Mouse (Mus musculus) stomach, embryonic 16.5 days (tissue): Measurements from ENCODE around the gene Shld1. TPM values are rescaled to one million over a fixed set of nuclear protein-coding genes. Genes with fewer than 3 reads are reported as not detected.

Source experiments
- ATAC-seq: fragments of 200-750 bp; cut with Nextera tagmentation; 2 replicates; pipeline ENCODE4 v1.8.0; 2017; ENCODE audit warnings: moderate number of reproducible peaks, moderate TSS enrichment; ENCODE audit not compliant: insufficient read depth, low FRiP score
- H3K27ac ChIP-seq: fragments of 300-500 bp; sonication (generic); 2 replicates; pipeline ENCODE4 v1.5.1; 2014; ENCODE audit warnings: low read length
- H3K27me3 ChIP-seq: fragments of 300-500 bp; sonication (generic); 2 replicates; pipeline ENCODE4 v1.6.1; 2014; ENCODE audit warnings: low read length, control low read depth, mixed read lengths; ENCODE audit not compliant: control insufficient read depth, insufficient read depth
- H3K36me3 ChIP-seq: fragments of 300-500 bp; sonication (generic); 2 replicates; pipeline ENCODE4 v1.6.1; 2014; ENCODE audit warnings: low read length; ENCODE audit not compliant: control insufficient read depth, insufficient read depth
- H3K4me1 ChIP-seq: fragments of 300-500 bp; sonication (generic); 2 replicates; pipeline ENCODE4 v1.6.1; 2014; ENCODE audit warnings: low read length, control low read depth, mixed read lengths; ENCODE audit not compliant: control insufficient read depth, insufficient read depth
- H3K4me2 ChIP-seq: fragments of 300-500 bp; sonication (generic); 2 replicates; pipeline ENCODE4 v1.6.1; 2014; ENCODE audit warnings: low read depth, low read length, mixed read lengths
- H3K4me3 ChIP-seq: fragments of 300-500 bp; sonication (generic); replicated peaks from 2 replicates; pipeline ENCODE4 v1.5.1; 2014; ENCODE audit warnings: mild to moderate bottlenecking, low read length
- H3K9ac ChIP-seq: fragments of 300-500 bp; sonication (generic); 2 replicates; pipeline ENCODE4 v1.6.1; 2014; ENCODE audit warnings: low read length
- H3K9me3 ChIP-seq: fragments of 300-500 bp; sonication (generic); replicated peaks from 2 replicates; pipeline ENCODE4 v1.6.1; 2016; ENCODE audit warnings: low read length, control low read depth; ENCODE audit not compliant: control insufficient read depth
- WGBS: fragments of 180-500 bp; shearing (Covaris S2); extraction: QIAGEN DNeasy Blood & Tissue Kit; methylation state at CpG from one replicate; pipeline ENCODE4 v1.1.7; 2014; 5-methylcytosine and 5-hydroxymethylcytosine counted together
- polyA plus RNA-seq: library from polyadenylated mRNA; unstranded; fragments of >200 nt; fragmentation: Nextera tagmentation; extraction: Ambion mirVana; gene quantifications from 2 replicates; pipeline ENCODE4 v1.2.1, GENCODE M21; 2015

Shld1 gene
- polyA plus RNA-seq, result 12.3 and 13.0 TPM in 2 replicates

DNA sequence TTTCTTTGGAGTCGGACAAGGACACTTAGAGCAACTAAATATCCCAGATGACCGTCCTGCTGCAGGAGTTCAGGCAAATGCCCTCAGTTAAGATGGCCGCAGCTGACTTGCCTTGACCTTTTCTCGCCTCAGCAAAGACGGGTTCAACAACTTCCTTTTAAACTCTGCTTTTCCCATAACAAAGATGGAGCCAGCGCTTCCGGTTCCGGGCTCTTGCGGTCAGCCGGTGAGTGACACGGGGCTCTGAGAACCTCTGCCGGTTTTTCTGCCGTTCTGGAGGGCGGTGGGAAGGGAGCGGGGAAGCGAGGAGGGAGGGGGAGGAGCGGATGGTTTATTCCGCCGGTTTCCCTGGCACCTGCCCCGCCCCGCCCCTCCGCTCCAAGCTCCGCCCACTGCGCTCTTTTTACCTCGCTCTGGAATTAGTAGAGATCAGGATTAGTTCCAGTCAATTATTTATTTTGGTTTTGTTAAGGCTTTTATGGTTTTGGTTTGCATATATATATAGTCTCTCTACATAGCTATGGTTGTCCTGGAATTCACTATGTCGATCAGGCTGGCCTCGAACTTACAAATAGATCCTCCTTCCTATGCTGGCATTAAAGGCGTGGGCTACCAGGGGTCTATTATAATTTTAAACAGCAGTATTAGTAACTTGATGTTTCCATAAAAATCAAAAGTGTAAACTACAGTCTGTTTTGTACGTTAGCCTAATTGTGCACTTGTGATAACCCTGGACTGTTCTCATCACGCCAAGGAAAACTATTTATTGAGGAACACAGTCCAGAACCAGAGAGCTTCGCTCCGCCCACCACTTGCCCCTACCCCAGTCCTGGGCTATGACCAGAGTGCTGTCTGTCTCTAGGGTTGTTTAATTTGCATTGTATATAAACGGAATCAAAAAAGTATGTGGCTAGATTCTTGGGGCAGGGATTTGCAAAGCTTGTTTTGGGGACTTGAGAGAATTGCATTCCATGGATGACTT, at the start of gene Shld1:
Gene Shld1 (plus strand): TSS at position 176 of the 982 bp plus-strand sequence.
- peak; percentile 91 for ATAC-seq
- Histone ChIP-seq H3K4me2 (peak within 1 kb of the TSS; percentile 55), H3K4me1 (peaks cover 4% of the 10 kb centered on the region), H3K9me3 (no peaks in the 10 kb centered on the region), H3K9ac (peak within 1 kb of the TSS; percentile 72), H3K27ac (peak within 1 kb of the TSS; percentile 72), H3K36me3 (no peaks in the 10 kb centered on the region), H3K27me3 (no peaks in the 10 kb centered on the region), H3K4me3 (peak within 1 kb of the TSS; percentile 63)
- WGBS, result 9% methylated on average over 33 of the region's 33 CpGs

GRCm38 (mm10) chr2:132638306-132638705, 48.4 kb upstream of the Shld1 start:
- Histone ChIP-seq H3K4me3 (no peak overlapping the region), H3K27ac (no peak overlapping the region), H3K9ac (no peak overlapping the region), H3K4me1 (no peaks in the 10 kb centered on the region), H3K36me3 (no peaks in the 10 kb centered on the region), H3K4me2 (no peak overlapping the region), H3K27me3 (no peaks in the 10 kb centered on the region), H3K9me3 (no peaks in the 10 kb centered on the region)
- WGBS, result 91% methylated on average over 6 of the region's 6 CpGs
- ATAC-seq, result no peak

DNA sequence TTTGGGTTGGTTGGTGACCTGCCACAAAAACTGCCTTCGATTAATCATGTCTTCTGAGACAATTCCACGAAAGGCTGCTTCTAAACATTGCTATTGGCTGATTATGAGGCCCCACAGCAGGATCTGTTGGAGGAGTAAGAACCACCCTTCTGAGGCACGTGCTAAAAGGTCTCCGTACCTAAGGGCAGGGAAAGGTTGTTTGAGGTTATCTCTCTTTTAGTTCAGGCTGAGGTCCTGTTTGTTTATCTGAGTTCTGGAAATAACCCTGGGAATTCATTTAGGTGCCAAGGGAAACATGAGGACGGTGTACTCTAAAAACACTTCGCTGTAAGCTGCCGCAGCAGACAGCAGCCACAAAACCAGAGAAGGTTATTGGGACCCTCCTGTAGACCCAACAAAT, 47.4 kb upstream of the Shld1 start:
- Histone ChIP-seq H3K9me3 (no peaks in the 10 kb centered on the region), H3K4me1 (no peaks in the 10 kb centered on the region), H3K9ac (no peak overlapping the region), H3K27me3 (no peaks in the 10 kb centered on the region), H3K4me3 (no peak overlapping the region), H3K27ac (no peak overlapping the region), H3K36me3 (no peaks in the 10 kb centered on the region), H3K4me2 (no peak overlapping the region)
- ATAC-seq, result no peak
- 47% methylated on average over 7 of the region's 7 CpGs for WGBS

DNA sequence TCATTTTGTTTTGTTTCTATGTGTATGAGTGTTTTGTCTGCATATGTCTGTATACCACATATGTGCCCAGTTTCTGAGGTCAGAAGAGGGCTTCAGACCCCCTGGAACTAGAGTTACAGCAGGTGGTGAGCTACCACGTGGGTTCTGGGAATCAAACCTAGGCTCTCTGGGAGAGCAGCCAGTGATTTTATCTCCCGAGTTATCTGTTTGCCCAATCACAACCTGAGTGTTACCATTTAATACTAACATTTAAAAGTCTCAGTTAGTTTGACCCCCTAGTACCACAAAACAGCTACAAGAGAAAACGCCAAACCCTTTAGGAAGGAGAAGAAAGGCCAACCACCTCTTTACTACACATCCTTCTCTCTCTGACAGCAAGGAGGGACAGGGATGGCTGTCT, 45.5 kb upstream of the Shld1 start:
- no peaks in the 10 kb centered on the region for H3K4me1 ChIP-seq
- WGBS, result 39% methylated on average over 3 of the region's 3 CpGs

DNA sequence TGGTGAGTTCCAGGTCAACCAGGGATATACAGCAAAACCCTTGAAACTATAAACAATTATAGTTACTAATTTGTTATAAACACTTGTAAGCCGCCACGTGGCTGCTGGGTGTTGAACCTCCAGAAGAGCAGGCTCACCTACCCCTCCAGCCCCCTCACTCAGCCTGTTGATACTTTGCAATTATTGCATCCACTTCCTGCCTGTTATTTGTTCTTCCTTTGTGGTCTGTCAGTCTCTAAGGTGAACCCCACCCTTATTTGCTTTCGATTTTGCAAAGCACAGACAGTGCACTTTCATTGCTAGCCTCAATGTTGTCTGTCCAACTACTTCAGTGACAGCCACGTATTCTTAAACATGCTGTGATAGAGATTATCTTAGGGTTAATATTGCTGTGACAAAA, 43.6 kb upstream of the Shld1 start:
- H3K27me3 ChIP-seq, result no peaks in the 10 kb centered on the region
- H3K4me1 ChIP-seq, result no peaks in the 10 kb centered on the region
- no peak for ATAC-seq
- no peak overlapping the region for H3K27ac ChIP-seq
- no peak overlapping the region for H3K4me3 ChIP-seq
- no peaks in the 10 kb centered on the region for H3K9me3 ChIP-seq
- no peak overlapping the region for H3K4me2 ChIP-seq
- H3K9ac ChIP-seq, result no peak overlapping the region
- H3K36me3 ChIP-seq, result no peaks in the 10 kb centered on the region
- WGBS, result 33% methylated on average over 4 of the region's 4 CpGs

More for the DNA sequence above, 45.5 kb upstream of the Shld1 start:
- Histone ChIP-seq H3K9ac (no peak overlapping the region), H3K36me3 (no peaks in the 10 kb centered on the region), H3K27me3 (no peaks in the 10 kb centered on the region), H3K4me3 (no peak overlapping the region), H3K9me3 (no peaks in the 10 kb centered on the region), H3K4me2 (no peak overlapping the region), H3K27ac (no peak overlapping the region)
- no peak for ATAC-seq

- no peak for ATAC-seq
- 63% methylated on average over 17 of the region's 17 CpGs for WGBS
- no peak overlapping the region for H3K27ac ChIP-seq
These were observed 39.6 kb upstream of the Shld1 start for GRCm38 (mm10) chr2:132646856-132647745.

GRCm38 (mm10) chr2:132649352-132649870, 37.3 kb upstream of the Shld1 start:
- Histone ChIP-seq H3K27ac (no peak overlapping the region), H3K4me2 (no peak overlapping the region), H3K36me3 (no peaks in the 10 kb centered on the region), H3K4me1 (no peaks in the 10 kb centered on the region), H3K9ac (no peak overlapping the region), H3K27me3 (no peaks in the 10 kb centered on the region), H3K9me3 (no peaks in the 10 kb centered on the region), H3K4me3 (no peak overlapping the region)
- ATAC-seq, result no peak
- WGBS, result 77% methylated on average over 10 of the region's 10 CpGs

More at GRCm38 (mm10) chr2:132646856-132647745, 39.6 kb upstream of the Shld1 start:
- Histone ChIP-seq H3K36me3 (no peaks in the 10 kb centered on the region), H3K9ac (no peak overlapping the region), H3K9me3 (no peaks in the 10 kb centered on the region), H3K4me2 (no peak overlapping the region), H3K27me3 (no peaks in the 10 kb centered on the region), H3K4me1 (no peaks in the 10 kb centered on the region), H3K4me3 (no peak overlapping the region)

- no peak overlapping the region for H3K27ac ChIP-seq
- no peak overlapping the region for H3K9ac ChIP-seq
- H3K9me3 ChIP-seq, result no peaks in the 10 kb centered on the region
- no peaks in the 10 kb centered on the region for H3K36me3 ChIP-seq
- H3K4me1 ChIP-seq, result no peaks in the 10 kb centered on the region
- 57% methylated on average over 2 of the region's 2 CpGs for WGBS
- no peak for ATAC-seq
- H3K27me3 ChIP-seq, result no peaks in the 10 kb centered on the region
- H3K4me3 ChIP-seq, result no peak overlapping the region
- H3K4me2 ChIP-seq, result no peak overlapping the region
These were observed 36.2 kb upstream of the Shld1 start for GRCm38 (mm10) chr2:132650546-132650945.
